Mouse (Mus musculus): Measurements from ENCODE around the gene Ints1.
"Not testable (repeated sequence)": the region's sequence is repeated elsewhere in the genome, so short reads cannot be mapped to it uniquely, and the experiment has no call there.

The Ints1 gene

GRCm38 (mm10) chr5:139758096-139758495, 17.4 kb downstream of the Ints1 start:
- no peak for DNase-seq (ENCODE audit: extremely low read depth, insufficient read length, low spot score)

- DNase-seq (ENCODE audit: extremely low read depth, insufficient read length, low spot score), result no peak
These were observed 18.9 kb downstream of the Ints1 start for GRCm38 (mm10) chr5:139756586-139756985.

- no peak for DNase-seq (ENCODE audit: extremely low read depth, insufficient read length, low spot score)
These were observed 19.3 kb downstream of the Ints1 start for GRCm38 (mm10) chr5:139756135-139756534.

- peak; percentile 60 for DNase-seq (ENCODE audit: extremely low read depth, insufficient read length, low spot score)
These were observed 20.7 kb downstream of the Ints1 start for GRCm38 (mm10) chr5:139754753-139755152.

- no peak for DNase-seq (ENCODE audit: extremely low read depth, insufficient read length, low spot score)
These were observed 24.9 kb downstream of the Ints1 start for GRCm38 (mm10) chr5:139750535-139750934.

GRCm38 (mm10) chr5:139749413-139750125, 25.9 kb downstream of the Ints1 start:
- no peak for DNase-seq (ENCODE audit: extremely low read depth, insufficient read length, low spot score)

- no peak for DNase-seq (ENCODE audit: extremely low read depth, insufficient read length, low spot score)
These were observed 29.7 kb downstream of the Ints1 start for GRCm38 (mm10) chr5:139745771-139746170.

GRCm38 (mm10) chr5:139742640-139743039, 32.8 kb downstream of the Ints1 start:
- not testable (repeated sequence) for DNase-seq (ENCODE audit: extremely low read depth, insufficient read length, low spot score)

GRCm38 (mm10) chr5:139738592-139739315, 36.7 kb downstream of the Ints1 start:
- DNase-seq (ENCODE audit: extremely low read depth, insufficient read length, low spot score), result no peak

GRCm38 (mm10) chr5:139737841-139738591, 37.5 kb downstream of the Ints1 start:
- no peak for DNase-seq (ENCODE audit: extremely low read depth, insufficient read length, low spot score)

GRCm38 (mm10) chr5:139736504-139736940, 39.0 kb downstream of the Ints1 start:
- DNase-seq (ENCODE audit: extremely low read depth, insufficient read length, low spot score), result no peak

GRCm38 (mm10) chr5:139735677-139736503, 39.6 kb downstream of the Ints1 start, which contains the start of gene Micall2:
TSS of gene Micall2 (minus strand) at chr5:139736336.
- DNase-seq (ENCODE audit: extremely low read depth, insufficient read length, low spot score), result peak; percentile 99

- peak; percentile 64 for DNase-seq (ENCODE audit: extremely low read depth, insufficient read length, low spot score)
These were observed 40.7 kb downstream of the Ints1 start for GRCm38 (mm10) chr5:139734746-139735145.

- no peak for DNase-seq (ENCODE audit: extremely low read depth, insufficient read length, low spot score)
These were observed 41.5 kb downstream of the Ints1 start for GRCm38 (mm10) chr5:139734016-139734415.

GRCm38 (mm10) chr5:139732634-139733107, 42.8 kb downstream of the Ints1 start:
- DNase-seq (ENCODE audit: extremely low read depth, insufficient read length, low spot score), result peak; percentile 56

- peak; percentile 58 for DNase-seq (ENCODE audit: extremely low read depth, insufficient read length, low spot score)
These were observed 44.6 kb downstream of the Ints1 start for GRCm38 (mm10) chr5:139730712-139731486.

- DNase-seq (ENCODE audit: extremely low read depth, insufficient read length, low spot score), result no peak
These were observed 48.2 kb downstream of the Ints1 start for GRCm38 (mm10) chr5:139727261-139727660.

- DNase-seq (ENCODE audit: extremely low read depth, insufficient read length, low spot score), result peak; percentile 43
These were observed 49.3 kb downstream of the Ints1 start for GRCm38 (mm10) chr5:139726186-139726585.

GRCm38 (mm10) chr5:139724336-139725116, 50.9 kb downstream of the Ints1 start:
- no peak for DNase-seq (ENCODE audit: extremely low read depth, insufficient read length, low spot score)
